Mouse (Mus musculus) CH12.LX (cell line): Measurements from ENCODE around the gene Smim14.

Source experiments
- CTCF ChIP-seq, 2 experiments: IDR thresholded peaks in 1 of 2; conservative IDR thresholded peaks in 1 of 2; 2 replicates each; pipeline ENCODE4 v1.5.1; 2011 to 2012; ENCODE audit warnings: low read depth in 2 of 2, low read length in 2 of 2, improper control_type of control experiment in 1 of 2, inconsistent platforms in 1 of 2, mild to moderate bottlenecking in 1 of 2, moderate library complexity in 1 of 2
- EP300 ChIP-seq: IDR thresholded peaks from 2 replicates; pipeline ENCODE4 v1.6.1; 2011; ENCODE audit warnings: low read length, improper control_type of control experiment
- ETS1 ChIP-seq: conservative IDR thresholded peaks from 2 replicates; pipeline ENCODE4 v1.6.1; 2012; ENCODE audit warnings: low read depth, mild to moderate bottlenecking, inconsistent platforms, low read length, improper control_type of control experiment, moderate library complexity
- GABPA ChIP-seq: IDR thresholded peaks from 2 replicates; pipeline ENCODE4 v1.6.1; 2012; ENCODE audit warnings: low read depth, low read length, improper control_type of control experiment, inconsistent platforms; ENCODE audit not compliant: insufficient replicate concordance
- MAZ ChIP-seq: IDR thresholded peaks from 2 replicates; pipeline ENCODE4 v1.6.1; 2012; ENCODE audit warnings: low read depth, mild to moderate bottlenecking, inconsistent platforms, low read length, improper control_type of control experiment, moderate library complexity
- NRF1 ChIP-seq: IDR thresholded peaks from 2 replicates; pipeline ENCODE4 v1.6.1; 2014; ENCODE audit warnings: low read depth, mild to moderate bottlenecking, inconsistent platforms, low read length, improper control_type of control experiment, moderate library complexity
- POLR2A ChIP-seq: IDR thresholded peaks from 2 replicates; pipeline ENCODE4 v1.6.1; 2011; ENCODE audit warnings: low read depth, mild to moderate bottlenecking, improper control_type of control experiment, low read length
- SMC3 ChIP-seq: IDR thresholded peaks from 2 replicates; pipeline ENCODE4 v1.6.1; 2011; ENCODE audit warnings: low read depth, low read length, improper control_type of control experiment
- TBP ChIP-seq: conservative IDR thresholded peaks from 2 replicates; pipeline ENCODE4 v1.6.1; 2011; ENCODE audit warnings: low read depth, low read length, improper control_type of control experiment
- USF2 ChIP-seq: conservative IDR thresholded peaks from 2 replicates; pipeline ENCODE4 v1.6.1; 2011; ENCODE audit warnings: low read depth, low read length, improper control_type of control experiment
- ZC3H11A ChIP-seq: IDR thresholded peaks from 2 replicates; pipeline ENCODE4 v1.6.1; 2012; ENCODE audit warnings: low read depth, mild to moderate bottlenecking, inconsistent platforms, low read length, improper control_type of control experiment

GRCm38 (mm10) chr5:65422803-65423202 is 114.2 kb downstream of the Smim14 start:
- no peak for TF ChIP-seq POLR2A
- no peak for TF ChIP-seq CTCF (conservative IDR thresholded peaks at IDR 0.05 in 1 of 2, IDR thresholded peaks at IDR 0.05 in 1 of 2; ENCODE audit: low read depth in 2 of 2, low read length in 2 of 2)
- TF ChIP-seq MAZ = no peak
- TF ChIP-seq ZC3H11A = no peak
- no peak for TF ChIP-seq EP300
- TF ChIP-seq GABPA = no peak
- no peak for TF ChIP-seq ETS1
- TF ChIP-seq USF2 = no peak
- no peak for TF ChIP-seq NRF1
- no peak for TF ChIP-seq SMC3
- no peak for TF ChIP-seq TBP
